Mouse (Mus musculus) ES-E14 (cell line): ENCODE results near the gene Ypel2.

Experiments
- CHD2 ChIP-seq: IDR thresholded peaks from 2 replicates; pipeline ENCODE4 v1.6.1; 2014; ENCODE audit warnings: mild to moderate bottlenecking, low read depth, low read length, inconsistent platforms
- HCFC1 ChIP-seq: IDR thresholded peaks from 2 replicates; pipeline ENCODE4 v1.6.1; 2012; ENCODE audit warnings: low read length, inconsistent platforms, borderline replicate concordance; ENCODE audit not compliant: insufficient read depth
- MAFK ChIP-seq: IDR thresholded peaks from 2 replicates; pipeline ENCODE4 v1.6.1; 2014; ENCODE audit warnings: mild to moderate bottlenecking, low read depth, low read length, inconsistent platforms; ENCODE audit not compliant: insufficient read depth
- ZC3H11A ChIP-seq: IDR thresholded peaks from 2 replicates; pipeline ENCODE4 v1.6.1; 2012; ENCODE audit warnings: low read depth, mild to moderate bottlenecking, inconsistent platforms, low read length, borderline replicate concordance
- ZNF384 ChIP-seq: IDR thresholded peaks from 2 replicates; pipeline ENCODE4 v1.6.1; 2012; ENCODE audit warnings: low read depth, low read length, inconsistent platforms

GRCm38 (mm10) chr11:86960331-86960730, 33.2 kb downstream of the Ypel2 start:
- TF ChIP-seq ZC3H11A (no peak), ZNF384 (no peak), MAFK (no peak), CHD2 (no peak), HCFC1 (no peak)
